Comparison of ENCODE assay signal across 9 mouse cellular contexts in the genomic region with DNA sequence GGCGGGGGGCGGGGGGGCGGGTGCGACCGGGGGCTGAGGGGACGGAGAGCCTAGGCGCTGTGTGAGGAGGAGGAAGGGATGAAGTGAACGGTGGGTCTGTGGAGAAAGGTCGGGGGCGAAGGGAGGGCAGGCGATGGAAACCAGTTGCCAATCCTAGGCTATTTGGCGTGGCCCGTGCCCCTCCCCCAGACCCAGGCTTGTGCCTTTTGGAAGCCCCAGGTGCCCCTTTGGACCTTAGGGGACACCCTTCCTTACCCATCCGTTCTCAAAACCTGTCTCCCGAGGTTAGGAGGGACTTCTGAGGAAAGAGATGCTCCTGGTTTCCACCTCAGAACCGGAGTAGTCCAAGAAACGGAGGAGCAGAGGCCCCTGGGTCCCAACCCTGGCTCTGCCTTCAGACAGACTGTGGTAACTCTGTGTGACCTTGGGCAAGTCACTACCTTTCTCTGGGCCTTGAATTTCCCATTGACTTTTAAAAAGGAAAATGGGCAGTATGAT. TPM values are rescaled to one million over a fixed set of nuclear protein-coding genes. Genes with fewer than 3 reads are reported as not detected.
DNase-seq lines count a peak whose midpoint lies in the region; ATAC-seq and TF ChIP-seq lines count a peak whose summit lies in the region.
"Had no signal": no experiment of that assay in that cellular context is flagged by ENCODE, and none has a peak within 500 bp of the region (broad histone marks: within the 10 kb centered on the region; RNA-seq: fewer than 3 reads in every experiment).

Fam186b (minus strand) TSS at position 405 of the 498 bp plus-strand sequence.

- DNase-seq in adrenal gland, adult 18-20 months (ENCODE audit: low spot score in 2 of 2): peak; percentile 39 to 46
- no peak for DNase-seq in adrenal gland, postnatal 25 days
- peak; percentile 33 for DNase-seq in 3T3-L1 (ENCODE audit: low read depth, low spot score)
- peak; percentile 47 for DNase-seq in cerebellum, adult 11 months
- DNase-seq in kidney, adult 2 months: peak; percentile 29
- peak; percentile 54 for DNase-seq in lung, postnatal 10 days
- no peak for DNase-seq in stomach, postnatal 0 days (ENCODE audit: low spot score)

- TF ChIP-seq EP300 in stomach, postnatal 0 days (optimal IDR thresholded peaks at IDR 0.05): no peak

- peaks cover 20% of the 10 kb centered on the region for H3K4me1 ChIP-seq in forebrain, embryonic 16.5 days (replicated peaks; ENCODE audit: control insufficient read depth, insufficient read depth, low read length)
- peaks cover 7% of the 10 kb centered on the region; the same call in 1 of the 2 replicates for H3K4me1 ChIP-seq in kidney, adult 2 months (ENCODE audit: control insufficient read depth, insufficient read depth, low read length)
- no peaks in the 10 kb centered on the region for H3K4me1 ChIP-seq in stomach, postnatal 0 days (replicated peaks; ENCODE audit: control insufficient read depth, insufficient read depth)

- H3K9ac ChIP-seq in forebrain, embryonic 16.5 days (replicated peaks; ENCODE audit: low read depth, low read length): peak within 1 kb of the TSS; percentile 78
- peak within 1 kb of the TSS; percentile 61 for H3K9ac ChIP-seq in stomach, postnatal 0 days (ENCODE audit: low read length)

- no peaks in the 10 kb centered on the region for H3K9me3 ChIP-seq in forebrain, embryonic 16.5 days (ENCODE audit: control insufficient read depth, low read length)
- H3K9me3 ChIP-seq in stomach, postnatal 0 days (ENCODE audit: control insufficient read depth, low read length): no peaks in the 10 kb centered on the region

- peak within 1 kb of the TSS; percentile 93 for H3K27ac ChIP-seq in forebrain, embryonic 16.5 days (ENCODE audit: low read length)
- H3K27ac ChIP-seq in kidney, adult 2 months (ENCODE audit: insufficient read depth, low read depth, low read length): no peak within 1 kb of the TSS
- H3K27ac ChIP-seq in stomach, postnatal 0 days (replicated peaks): peak within 1 kb of the TSS; percentile 85

- peak; percentile 43 for ATAC-seq in forebrain, embryonic 16.5 days
- peak; percentile 10 for ATAC-seq in stomach, postnatal 0 days (ENCODE audit: low FRiP score, low TSS enrichment)

- WGBS in forebrain, embryonic 16.5 days: 1% methylated on average over 17 of the region's 17 CpGs
- WGBS in kidney, adult 2 months: 5% methylated on average over 13 of the region's 17 CpGs
- 3% methylated on average over 13 of the region's 17 CpGs for WGBS in stomach, postnatal 0 days

- no peak for TF ChIP-seq POLR2A in kidney, adult 2 months (IDR thresholded peaks at IDR 0.05; ENCODE audit: low read depth, low read length)

- no peak for TF ChIP-seq CTCF in kidney, adult 2 months (conservative IDR thresholded peaks at IDR 0.05; ENCODE audit: insufficient read depth, insufficient read length, low read depth, low read length)
- TF ChIP-seq CTCF in stomach, postnatal 0 days (IDR thresholded peaks at IDR 0.05; ENCODE audit: low read depth): no peak

- H3K4me3 ChIP-seq in forebrain, embryonic 16.5 days (replicated peaks; ENCODE audit: low read length): peak within 1 kb of the TSS; percentile 74
- H3K4me3 ChIP-seq in kidney, adult 2 months (ENCODE audit: insufficient read depth, low read depth, low read length): peak within 1 kb of the TSS; percentile 83
- H3K4me3 ChIP-seq in stomach, postnatal 0 days (ENCODE audit: low read depth, low read length): peak within 1 kb of the TSS; percentile 62

- no peaks in the 10 kb centered on the region for H3K27me3 ChIP-seq in forebrain, embryonic 16.5 days (replicated peaks; ENCODE audit: control insufficient read depth, insufficient read depth, low read length)
- H3K27me3 ChIP-seq in kidney, adult 2 months (replicated peaks; ENCODE audit: control insufficient read depth, insufficient read depth, low read length): no peaks in the 10 kb centered on the region
- no peaks in the 10 kb centered on the region for H3K27me3 ChIP-seq in stomach, postnatal 0 days (ENCODE audit: control insufficient read depth, insufficient read depth, low read length)

- H3K4me2 ChIP-seq in forebrain, embryonic 16.5 days (ENCODE audit: low read length): peak within 1 kb of the TSS; percentile 48
- peak within 1 kb of the TSS; percentile 73 for H3K4me2 ChIP-seq in stomach, postnatal 0 days (replicated peaks; ENCODE audit: low read depth)

- H3K36me3 ChIP-seq in forebrain, embryonic 16.5 days (ENCODE audit: control insufficient read depth, insufficient read depth): no peaks in the 10 kb centered on the region
- no peaks in the 10 kb centered on the region for H3K36me3 ChIP-seq in kidney, adult 2 months (ENCODE audit: control insufficient read depth, insufficient read depth, low read length)
- no peaks in the 10 kb centered on the region for H3K36me3 ChIP-seq in stomach, postnatal 0 days (ENCODE audit: control insufficient read depth, insufficient read depth, low read length)

RNA-seq across cellular contexts. Expression of gene Fam186b, which starts in this region (rescaled TPM):
- total RNA-seq in adrenal gland, adult 18-20 months (2021): 1 to 10 TPM; 1.6 to 2.6 TPM
- 2.4 and 4.8 TPM in 2 replicates for total RNA-seq in adrenal gland, postnatal 25 days (2021)
- polyA plus RNA-seq in forebrain, embryonic 16.5 days (2015; fragmentation: Nextera tagmentation; extraction: Ambion mirVana): 0.42 and 0.50 TPM in 2 replicates
- polyA plus RNA-seq in kidney, adult 2 months (2012; rRNA removed): 0.13 and 0.24 TPM in 2 replicates
- 0.28 TPM in 1 of 2 replicates, not detected in the other for polyA plus RNA-seq in stomach, postnatal 0 days (2015; fragmentation: Nextera tagmentation; extraction: Ambion mirVana)
- total RNA-seq: heart, adult 18-20 months had no signal

Comparison
In these comparisons a context has a peak if more than half of its experiments do, and no peak if none do; other contexts are left out.
1. DNase-seq: peak in adrenal gland, adult 18-20 months (2 of 2), 3T3-L1 (single experiment), cerebellum, adult 11 months (single experiment) and lung, postnatal 10 days (single experiment); none in adrenal gland, postnatal 25 days (single experiment) and stomach, postnatal 0 days (single experiment).
2. Peak in ATAC-seq, H3K4me3 ChIP-seq, H3K27ac ChIP-seq, H3K9ac ChIP-seq and H3K4me2 ChIP-seq in forebrain, embryonic 16.5 days; RNA of the gene not detected or under 1 TPM.
3. Peak in DNase-seq and H3K4me3 ChIP-seq in kidney, adult 2 months; RNA of the gene not detected or under 1 TPM.
4. Peak in ATAC-seq, H3K4me3 ChIP-seq, H3K27ac ChIP-seq, H3K9ac ChIP-seq and H3K4me2 ChIP-seq in stomach, postnatal 0 days; RNA of the gene not detected or under 1 TPM.
5. Peak in every context shown above with its lines, with median percentiles within 50 percentile points of each other: H3K4me3 ChIP-seq.